Mouse (Mus musculus) liver, adult 2 months (tissue): ENCODE measurements around the gene Plcl1. TPM values are rescaled to one million over a fixed set of nuclear protein-coding genes. Genes with fewer than 3 reads are reported as not detected.
"Not testable (repeated sequence)": the region's sequence is repeated elsewhere in the genome, so short reads cannot be mapped to it uniquely, and the experiment has no call there.

Source experiments
- DNase-seq: peaks from one replicate; pipeline ENCODE4 v3.0.0-alpha.2; 2011; ENCODE audit warnings: low read depth, low spot score; ENCODE audit errors: extremely low read depth
- H3K27ac ChIP-seq: fragments of 200-500 bp; replicated peaks from 2 replicates; pipeline ENCODE4 v1.5.1; 2012; ENCODE audit warnings: low read depth, mild to moderate bottlenecking, control low read depth, inconsistent platforms, low read length; ENCODE audit not compliant: insufficient read depth
- H3K27me3 ChIP-seq: fragments of 200-500 bp; 2 replicates; pipeline ENCODE4 v1.6.1; 2012; ENCODE audit warnings: mild to moderate bottlenecking, moderate library complexity, low read length, inconsistent platforms; ENCODE audit not compliant: control insufficient read depth, insufficient read depth
- H3K36me3 ChIP-seq: fragments of 200-500 bp; 2 replicates; pipeline ENCODE4 v1.6.1; 2012; ENCODE audit warnings: low read length, inconsistent platforms; ENCODE audit not compliant: control insufficient read depth, insufficient read depth
- H3K4me1 ChIP-seq: fragments of 200-500 bp; 2 replicates; pipeline ENCODE4 v1.6.1; 2011; ENCODE audit warnings: low read length; ENCODE audit not compliant: control insufficient read depth, insufficient read depth
- H3K4me3 ChIP-seq: fragments of 200-500 bp; 2 replicates; pipeline ENCODE4 v1.5.1; 2011; ENCODE audit warnings: low read depth, mild to moderate bottlenecking, control low read depth, low read length, moderate library complexity; ENCODE audit not compliant: insufficient read depth
- H3K79me2 ChIP-seq: fragments of 200-500 bp; 2 replicates; pipeline ENCODE4 v1.6.1; 2012; ENCODE audit warnings: inconsistent platforms, mild to moderate bottlenecking, low read length, moderate library complexity; ENCODE audit not compliant: control insufficient read depth, insufficient read depth
- H3K9ac ChIP-seq: fragments of 200-500 bp; 2 replicates; pipeline ENCODE4 v1.6.1; 2012; ENCODE audit warnings: low read depth, mild to moderate bottlenecking, control low read depth, inconsistent platforms, low read length
- CTCF ChIP-seq: fragments of 200-500 bp; IDR thresholded peaks from 2 replicates; pipeline ENCODE4 v1.5.1; 2011; ENCODE audit warnings: low read depth, low read length, control low read depth
- POLR2A ChIP-seq: fragments of 200-500 bp; IDR thresholded peaks from 2 replicates; pipeline ENCODE4 v1.6.1; 2011; ENCODE audit warnings: low read length, control low read depth; ENCODE audit not compliant: insufficient read depth; ENCODE audit errors: extremely low read depth
- WGBS: fragments of 180-500 bp; shearing (Covaris S2); methylation state at CpG from one replicate; pipeline ENCODE4 v1.1.7; 2018; 5-methylcytosine and 5-hydroxymethylcytosine counted together
- polyA plus RNA-seq: library from polyadenylated mRNA; depleted of rRNA; stranded (reverse); fragments of >200 nt; gene quantifications from 2 replicates; pipeline ENCODE4 v1.2.3, GENCODE M21; 2012
- total RNA-seq: library from RNA; depleted of rRNA; stranded (reverse); fragments of >200 nt; gene quantifications from 2 replicates; pipeline ENCODE4 v1.2.3, GENCODE M21; 2014

Plcl1 gene
- total and polyA plus RNA-seq, 2 experiments: 0.09 to 0.65 TPM

GRCm38 (mm10) chr1:55448104-55448503 lies 42.4 kb downstream of the Plcl1 start:
- Histone ChIP-seq H3K9ac (no peak overlapping the region), H3K4me3 (no peak overlapping the region), H3K36me3 (no peaks in the 10 kb centered on the region), H3K79me2 (no peaks in the 10 kb centered on the region), H3K27me3 (no peaks in the 10 kb centered on the region), H3K4me1 (no peaks in the 10 kb centered on the region), H3K27ac (no peak overlapping the region)
- DNase-seq: no peak
- WGBS: 98% methylated on average over 1 of the region's 1 CpGs
- no peak for TF ChIP-seq CTCF

GRCm38 (mm10) chr1:55449779-55450178 lies 44.1 kb downstream of the Plcl1 start:
- DNase-seq: no peak
- no peaks in the 10 kb centered on the region for H3K4me1 ChIP-seq
- H3K27me3 ChIP-seq: no peaks in the 10 kb centered on the region
- no peak overlapping the region for H3K9ac ChIP-seq
- TF ChIP-seq POLR2A (no peak), CTCF (no peak)
- H3K36me3 ChIP-seq: no peaks in the 10 kb centered on the region
- H3K27ac ChIP-seq: no peak overlapping the region
- H3K79me2 ChIP-seq: no peaks in the 10 kb centered on the region
- no peak overlapping the region for H3K4me3 ChIP-seq
- WGBS: 95% methylated on average over 3 of the region's 3 CpGs

- TF ChIP-seq CTCF (no peak), POLR2A (no peak)
- no peaks in the 10 kb centered on the region for H3K27me3 ChIP-seq
- H3K4me1 ChIP-seq: no peaks in the 10 kb centered on the region
- H3K79me2 ChIP-seq: no peaks in the 10 kb centered on the region
- H3K36me3 ChIP-seq: no peaks in the 10 kb centered on the region
- peak; percentile 3 for DNase-seq
- no peak overlapping the region for H3K4me3 ChIP-seq
- no peak overlapping the region for H3K27ac ChIP-seq
- no peak overlapping the region for H3K9ac ChIP-seq
- 62% methylated on average over 5 of the region's 5 CpGs for WGBS
These were observed 48.4 kb downstream of the Plcl1 start for GRCm38 (mm10) chr1:55454119-55454518.

GRCm38 (mm10) chr1:55462301-55462700 lies 56.6 kb downstream of the Plcl1 start:
- TF ChIP-seq POLR2A (no peak), CTCF (no peak)
- Histone ChIP-seq H3K79me2 (no peaks in the 10 kb centered on the region), H3K4me3 (no peak overlapping the region), H3K27me3 (no peaks in the 10 kb centered on the region), H3K9ac (no peak overlapping the region), H3K36me3 (no peaks in the 10 kb centered on the region), H3K27ac (no peak overlapping the region), H3K4me1 (no peaks in the 10 kb centered on the region)
- DNase-seq: no peak
- 71% methylated on average over 5 of the region's 5 CpGs for WGBS

- H3K79me2 ChIP-seq: no peaks in the 10 kb centered on the region
- no peak for TF ChIP-seq POLR2A
- no peak for TF ChIP-seq CTCF
- 81% methylated on average over 9 of the region's 9 CpGs for WGBS
- DNase-seq: no peak
- H3K27ac ChIP-seq: no peak overlapping the region
- H3K4me3 ChIP-seq: no peak overlapping the region
- H3K4me1 ChIP-seq: no peaks in the 10 kb centered on the region
- H3K9ac ChIP-seq: no peak overlapping the region
- H3K36me3 ChIP-seq: no peaks in the 10 kb centered on the region
- H3K27me3 ChIP-seq: no peaks in the 10 kb centered on the region
These were observed 68.0 kb downstream of the Plcl1 start for GRCm38 (mm10) chr1:55473756-55474155.

- Histone ChIP-seq H3K79me2 (no peaks in the 10 kb centered on the region), H3K9ac (no peak overlapping the region), H3K4me1 (no peaks in the 10 kb centered on the region), H3K27me3 (no peaks in the 10 kb centered on the region), H3K4me3 (no peak overlapping the region), H3K27ac (no peak overlapping the region), H3K36me3 (no peaks in the 10 kb centered on the region)
- no peak for DNase-seq
- WGBS: 85% methylated on average over 7 of the region's 7 CpGs
- TF ChIP-seq POLR2A (no peak), CTCF (no peak)
These were observed 69.3 kb downstream of the Plcl1 start for GRCm38 (mm10) chr1:55474976-55475375.

- not testable (repeated sequence) for DNase-seq, H3K9ac ChIP-seq, H3K79me2 ChIP-seq, H3K36me3 ChIP-seq, H3K27ac ChIP-seq, H3K27me3 ChIP-seq, H3K4me1 ChIP-seq, H3K4me3 ChIP-seq
- 83% methylated on average over 10 of the region's 10 CpGs for WGBS
These were observed 81.7 kb downstream of the Plcl1 start for GRCm38 (mm10) chr1:55487371-55487770.
